Mouse (Mus musculus): Measurements from ENCODE around the gene Gxylt2.

Gene Gxylt2

GRCm38 (mm10) chr6:100716152-100716551 is 11.6 kb downstream of the Gxylt2 start:
- DNase-seq, result no peak

GRCm38 (mm10) chr6:100716817-100717216 is 12.3 kb downstream of the Gxylt2 start:
- no peak for DNase-seq

GRCm38 (mm10) chr6:100720098-100720501 is 15.6 kb downstream of the Gxylt2 start:
- DNase-seq, result no peak

GRCm38 (mm10) chr6:100720882-100721721 is 16.6 kb downstream of the Gxylt2 start:
- DNase-seq, result no peak

- DNase-seq, result peak; percentile 69 to 77
Observed at GRCm38 (mm10) chr6:100731996-100732375, 27.5 kb downstream of the Gxylt2 start.

- peak; percentile 31 to 50 for DNase-seq
Observed at GRCm38 (mm10) chr6:100732376-100733021, 28.0 kb downstream of the Gxylt2 start.

- DNase-seq, result no peak
Observed at GRCm38 (mm10) chr6:100733218-100733617, 28.7 kb downstream of the Gxylt2 start.

- peak in 1 of 2 experiments; percentile 9 for DNase-seq
Observed at GRCm38 (mm10) chr6:100734321-100734720, 29.8 kb downstream of the Gxylt2 start.

- no peak for DNase-seq
Observed at GRCm38 (mm10) chr6:100758431-100759208, 54.1 kb downstream of the Gxylt2 start.

GRCm38 (mm10) chr6:100767756-100768155 is 63.2 kb downstream of the Gxylt2 start:
- DNase-seq, result no peak

- no peak for DNase-seq
Observed at GRCm38 (mm10) chr6:100775923-100776505, 71.5 kb downstream of the Gxylt2 start.

GRCm38 (mm10) chr6:100778595-100778994 is 74.1 kb downstream of the Gxylt2 start:
- no peak for DNase-seq

- no peak for DNase-seq
Observed at GRCm38 (mm10) chr6:100780421-100780820, 75.9 kb downstream of the Gxylt2 start.

GRCm38 (mm10) chr6:100781644-100782043 is 77.1 kb downstream of the Gxylt2 start:
- no peak for DNase-seq

- DNase-seq, result no peak
Observed at GRCm38 (mm10) chr6:100787726-100788125, 83.2 kb downstream of the Gxylt2 start.

GRCm38 (mm10) chr6:100789161-100789560 is 84.6 kb downstream of the Gxylt2 start:
- no peak for DNase-seq

GRCm38 (mm10) chr6:100792055-100792659 is 87.6 kb downstream of the Gxylt2 start:
- DNase-seq, result no peak

- no peak for DNase-seq
Observed at GRCm38 (mm10) chr6:100792973-100793769, 88.6 kb downstream of the Gxylt2 start.

GRCm38 (mm10) chr6:100795797-100796196 is 91.3 kb downstream of the Gxylt2 start:
- peak in 1 of 2 experiments; percentile 28 for DNase-seq

- no peak for DNase-seq
Observed at GRCm38 (mm10) chr6:100799290-100799689, 94.8 kb downstream of the Gxylt2 start.

GRCm38 (mm10) chr6:100799766-100800165 is 95.2 kb downstream of the Gxylt2 start:
- DNase-seq, result no peak
